In the genomic region with DNA sequence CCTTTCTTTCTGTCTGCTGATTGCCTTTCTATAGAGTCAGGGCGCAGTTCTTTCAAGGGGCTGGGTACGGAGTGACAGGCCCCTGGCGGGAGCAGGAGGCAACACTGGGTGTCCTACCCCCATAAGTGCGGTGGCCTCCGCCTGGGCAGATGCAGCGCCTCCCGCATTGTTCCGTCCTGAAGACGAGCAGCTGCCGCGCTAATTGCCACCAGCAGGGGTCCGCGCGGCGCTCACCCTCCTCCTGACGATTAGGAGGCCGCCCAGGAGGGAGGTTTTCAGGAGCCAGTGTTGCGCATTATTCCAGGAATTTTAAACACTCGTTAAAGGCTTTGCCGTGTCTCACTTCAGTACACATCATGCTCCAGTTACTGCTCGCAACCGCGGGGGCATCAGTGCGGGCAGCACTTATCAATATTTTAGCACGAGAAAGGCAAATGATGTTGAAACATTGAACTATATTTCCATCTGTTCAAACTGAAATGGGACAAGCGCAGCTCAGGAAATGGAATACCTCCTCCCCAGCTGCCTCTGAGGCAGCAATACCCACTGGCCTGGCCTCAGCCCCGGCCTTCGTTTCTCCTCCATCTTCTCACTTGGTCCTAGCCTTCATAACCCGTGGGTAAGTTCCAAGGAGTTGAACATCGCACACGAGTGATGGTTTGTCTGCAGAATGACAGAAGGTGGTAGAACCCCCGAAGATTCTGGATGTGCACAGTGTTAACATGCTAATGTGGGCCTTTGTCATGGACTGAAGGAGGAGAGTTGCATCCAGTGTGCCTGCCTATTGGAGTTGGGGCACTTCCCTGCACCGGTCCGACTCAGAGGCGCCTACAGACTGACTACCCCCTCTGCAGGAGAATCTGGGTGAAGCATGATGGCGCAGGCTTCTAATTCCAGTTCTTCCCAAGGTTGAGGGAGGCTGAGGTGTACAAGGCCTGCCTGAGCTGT, we compare ENCODE assay signal across 9 mouse cellular contexts. TPM values are rescaled to one million over a fixed set of nuclear protein-coding genes. Genes with fewer than 3 reads are reported as not detected.
A peak's percentile ranks its signal among the peaks of the same experiment; 100 is the strongest.
DNase-seq lines count a peak whose midpoint lies in the region; ATAC-seq lines count a peak whose summit lies in the region.
"Had no signal": no experiment of that assay in that cellular context is flagged by ENCODE, and none has a peak within 500 bp of the region (broad histone marks: within the 10 kb centered on the region; RNA-seq: fewer than 3 reads in every experiment).

No protein-coding gene starts in this region.

- peak overlapping the region; percentile 41 for H3K9ac ChIP-seq in forebrain, embryonic 11.5 days (ENCODE audit: low read length)
- H3K9ac ChIP-seq in hindbrain, embryonic 13.5 days = peak overlapping the region; percentile 67
- H3K9ac ChIP-seq in liver, embryonic 11.5 days (ENCODE audit: low read depth, low read length) = no peak overlapping the region
- no peak overlapping the region; the same call in 1 of the 2 replicates for H3K9ac ChIP-seq in neural tube, embryonic 14.5 days (replicated peaks; ENCODE audit: low read depth, low read length)

- no peaks in the 10 kb centered on the region; the same call in 1 of the 2 replicates for H3K4me1 ChIP-seq in forebrain, embryonic 11.5 days (replicated peaks; ENCODE audit: control insufficient read depth, insufficient read depth, low read length)
- peaks cover 15% of the 10 kb centered on the region for H3K4me1 ChIP-seq in hindbrain, embryonic 13.5 days (replicated peaks)
- H3K4me1 ChIP-seq in liver, embryonic 11.5 days (replicated peaks; ENCODE audit: control insufficient read depth, insufficient read depth, low read length) = no peaks in the 10 kb centered on the region
- 0 out of 2 replicates have a peak, but pooled peaks cover 3% of the 10 kb centered on the region for H3K4me1 ChIP-seq in neural tube, embryonic 14.5 days (ENCODE audit: control insufficient read depth, insufficient read depth, low read length)

- H3K27ac ChIP-seq in forebrain, embryonic 11.5 days (ENCODE audit: low read depth, low read length) = no peak overlapping the region
- H3K27ac ChIP-seq in hindbrain, embryonic 13.5 days = peak overlapping the region; percentile 32; the same call in 1 of the 2 replicates
- no peak overlapping the region for H3K27ac ChIP-seq in liver, embryonic 11.5 days (ENCODE audit: low read depth, low read length)
- no peak overlapping the region for H3K27ac ChIP-seq in neural tube, embryonic 14.5 days (ENCODE audit: low read depth, low read length)

- no peaks in the 10 kb centered on the region for H3K9me3 ChIP-seq in forebrain, embryonic 11.5 days (ENCODE audit: control insufficient read depth, low read length)
- no peaks in the 10 kb centered on the region for H3K9me3 ChIP-seq in hindbrain, embryonic 13.5 days
- no peaks in the 10 kb centered on the region for H3K9me3 ChIP-seq in liver, embryonic 11.5 days (ENCODE audit: control insufficient read depth, low read length)
- H3K9me3 ChIP-seq in neural tube, embryonic 14.5 days (ENCODE audit: control insufficient read depth, low read length) = no peaks in the 10 kb centered on the region

- no peaks in the 10 kb centered on the region for H3K36me3 ChIP-seq in forebrain, embryonic 11.5 days (ENCODE audit: control insufficient read depth, insufficient read depth, low read length)
- no peaks in the 10 kb centered on the region for H3K36me3 ChIP-seq in hindbrain, embryonic 13.5 days
- no peaks in the 10 kb centered on the region for H3K36me3 ChIP-seq in liver, embryonic 11.5 days (ENCODE audit: control insufficient read depth, insufficient read depth, low read length)
- no peaks in the 10 kb centered on the region for H3K36me3 ChIP-seq in neural tube, embryonic 14.5 days (ENCODE audit: control insufficient read depth, insufficient read depth, low read length)

- peak overlapping the region; percentile 23 for H3K4me3 ChIP-seq in forebrain, embryonic 11.5 days (ENCODE audit: low read depth, low read length)
- peak overlapping the region; percentile 34 for H3K4me3 ChIP-seq in hindbrain, embryonic 13.5 days
- H3K4me3 ChIP-seq in liver, embryonic 11.5 days (ENCODE audit: low read depth, low read length) = no peak overlapping the region; the same call in 1 of the 2 replicates
- peak overlapping the region; percentile 30 for H3K4me3 ChIP-seq in neural tube, embryonic 14.5 days (ENCODE audit: low read depth, low read length)

- ATAC-seq in forebrain, embryonic 11.5 days (replicated peaks; ENCODE audit: low FRiP score) = peak; percentile 84
- peak; percentile 87 for ATAC-seq in hindbrain, embryonic 13.5 days (ENCODE audit: low FRiP score)
- ATAC-seq in liver, embryonic 11.5 days (replicated peaks; ENCODE audit: low FRiP score) = 0 out of 2 replicates have a peak, but pooled peaks have one; percentile 43
- peak; percentile 85 for ATAC-seq in neural tube, embryonic 14.5 days (ENCODE audit: low read depth)

- 1% methylated on average over 36 of the region's 36 CpGs for WGBS in forebrain, embryonic 11.5 days
- WGBS in hindbrain, embryonic 13.5 days = 1% methylated on average over 36 of the region's 36 CpGs
- 3% methylated on average over 36 of the region's 36 CpGs for WGBS in liver, embryonic 11.5 days
- WGBS in neural tube, embryonic 14.5 days = under 1% methylated on average over 36 of the region's 36 CpGs

- peak; percentile 29 for DNase-seq in ovary, postnatal 14 days (ENCODE audit: low spot score)
- no peak for DNase-seq in ovary, adult 18-20 months (ENCODE audit: low spot score)
- DNase-seq in adrenal gland, postnatal 36 days = peak; percentile 58 to 59
- DNase-seq in forebrain, embryonic 11.5 days (ENCODE audit: low spot score) = peak; percentile 89
- no peak for DNase-seq in liver, embryonic 11.5 days (ENCODE audit: low spot score)
- DNase-seq in frontal cortex, postnatal 25 days (ENCODE audit: low spot score in 2 of 2) = no peak

- H3K27me3 ChIP-seq in forebrain, embryonic 11.5 days (ENCODE audit: control insufficient read depth, insufficient read depth, low read length) = peaks cover 32% of the 10 kb centered on the region
- peaks cover 97% of the 10 kb centered on the region for H3K27me3 ChIP-seq in hindbrain, embryonic 13.5 days
- H3K27me3 ChIP-seq in liver, embryonic 11.5 days (replicated peaks; ENCODE audit: control insufficient read depth, insufficient read depth, low read length) = peaks cover 51% of the 10 kb centered on the region
- peaks cover 27% of the 10 kb centered on the region for H3K27me3 ChIP-seq in neural tube, embryonic 14.5 days (ENCODE audit: control insufficient read depth, insufficient read depth, low read length)

- H3K4me2 ChIP-seq in forebrain, embryonic 11.5 days (ENCODE audit: low read depth, low read length, severe bottlenecking) = peak overlapping the region; percentile 55
- peak overlapping the region; percentile 64 for H3K4me2 ChIP-seq in hindbrain, embryonic 13.5 days
- H3K4me2 ChIP-seq in liver, embryonic 11.5 days = peak overlapping the region; percentile 50
- peak overlapping the region; percentile 60 for H3K4me2 ChIP-seq in neural tube, embryonic 14.5 days (ENCODE audit: low read depth, low read length)

RNA-seq across cellular contexts. Expression of gene Six3, which starts 32.6 kb away (rescaled TPM):
- not detected for total RNA-seq in adrenal gland, postnatal 36 days (2021)
- 17.1 and 17.5 TPM in 2 replicates for polyA plus RNA-seq in forebrain, embryonic 11.5 days (2014; fragmentation: Nextera tagmentation; extraction: Ambion mirVana)
- 0.85 and 0.97 TPM in 2 replicates for polyA plus RNA-seq in hindbrain, embryonic 13.5 days (2015; fragmentation: Nextera tagmentation; extraction: Ambion mirVana)
- not detected in 2 replicates for polyA plus RNA-seq in liver, embryonic 11.5 days (2014; fragmentation: Nextera tagmentation; extraction: Ambion mirVana)
- polyA plus RNA-seq in neural tube, embryonic 14.5 days (2014; fragmentation: Nextera tagmentation; extraction: Ambion mirVana) = 0.10 TPM in 1 of 2 replicates, not detected in the other
- total RNA-seq: neutrophil, adult 5-6 weeks had no signal

RNA-seq across cellular contexts. Expression of gene Six2, which starts 42.1 kb away (rescaled TPM):
- total RNA-seq in adrenal gland, postnatal 36 days (2021) = not detected
- polyA plus RNA-seq in forebrain, embryonic 11.5 days (2014; fragmentation: Nextera tagmentation; extraction: Ambion mirVana) = 12.5 and 12.6 TPM in 2 replicates
- 1.0 and 1.1 TPM in 2 replicates for polyA plus RNA-seq in hindbrain, embryonic 13.5 days (2015; fragmentation: Nextera tagmentation; extraction: Ambion mirVana)
- polyA plus RNA-seq in liver, embryonic 11.5 days (2014; fragmentation: Nextera tagmentation; extraction: Ambion mirVana) = 0.69 and 1.0 TPM in 2 replicates
- not detected in 2 replicates for polyA plus RNA-seq in neural tube, embryonic 14.5 days (2014; fragmentation: Nextera tagmentation; extraction: Ambion mirVana)
- total RNA-seq: neutrophil, adult 5-6 weeks had no signal

Comparison
In these comparisons a context has a peak if more than half of its experiments do, and no peak if none do; other contexts are left out.
1. DNase-seq: peak in ovary, postnatal 14 days (single experiment), adrenal gland, postnatal 36 days (2 of 2) and forebrain, embryonic 11.5 days (single experiment); none in ovary, adult 18-20 months (single experiment), liver, embryonic 11.5 days (single experiment) and frontal cortex, postnatal 25 days (0 of 2).
2. H3K9ac ChIP-seq: peak in forebrain, embryonic 11.5 days (single experiment) and hindbrain, embryonic 13.5 days (single experiment); none in liver, embryonic 11.5 days (single experiment) and neural tube, embryonic 14.5 days (single experiment).
3. Peak in every context shown above with its lines, with median percentiles within 50 percentile points of each other: ATAC-seq and H3K4me2 ChIP-seq.